Mouse (Mus musculus) G1E (cell line): ENCODE measurements around the gene Cpne7. TPM values are rescaled to one million over a fixed set of nuclear protein-coding genes. Genes with fewer than 3 reads are reported as not detected.
A peak's percentile ranks its signal among the peaks of the same experiment; 100 is the strongest.

Experiments used
- ATAC-seq: 2 replicates; pipeline ENCODE4 v1.8.0; 2016; ENCODE audit warnings: mild to moderate bottlenecking; ENCODE audit not compliant: insufficient number of reproducible peaks, poor library complexity, low FRiP score, severe bottlenecking; ENCODE audit errors: extremely low read depth
- DNase-seq: peaks from one replicate; pipeline ENCODE4 v3.0.0; 2012; ENCODE audit warnings: low spot score
- H3K27me3 ChIP-seq: 2 replicates; pipeline ENCODE4 v1.6.1; 2012; ENCODE audit warnings: mild to moderate bottlenecking, low read length, inconsistent platforms; ENCODE audit not compliant: insufficient read depth
- H3K36me3 ChIP-seq: replicated peaks from 2 replicates; pipeline ENCODE3; 2012; ENCODE audit warnings: mild to moderate bottlenecking, inconsistent platforms
- H3K4me1 ChIP-seq: 2 replicates; pipeline ENCODE4 v1.6.1; 2012; ENCODE audit warnings: low read depth, low read length, inconsistent platforms, mixed read lengths; ENCODE audit not compliant: insufficient read depth
- H3K4me3 ChIP-seq: 2 replicates; pipeline ENCODE4 v1.5.1; 2012; ENCODE audit warnings: low read depth, mild to moderate bottlenecking, inconsistent platforms, low read length, moderate library complexity, mixed read lengths
- H3K9me3 ChIP-seq: replicated peaks from 2 replicates; pipeline ENCODE4 v1.6.1; 2012; ENCODE audit warnings: inconsistent platforms
- CTCF ChIP-seq: IDR thresholded peaks from 2 replicates; pipeline ENCODE4 v1.5.1; 2012; ENCODE audit warnings: low read depth, low read length, inconsistent platforms, mixed read lengths
- GATA1 ChIP-seq: IDR thresholded peaks from 2 replicates; pipeline ENCODE4 v1.6.1; 2012; ENCODE audit warnings: borderline replicate concordance, low read length, inconsistent platforms, mixed read lengths
- GATA2 ChIP-seq: IDR thresholded peaks from 2 replicates; pipeline ENCODE4 v1.6.1; 2012; ENCODE audit warnings: low read depth, low read length, inconsistent platforms, borderline replicate concordance
- POLR2AphosphoS5 ChIP-seq: IDR thresholded peaks from 2 replicates; pipeline ENCODE4 v1.6.1; 2012; ENCODE audit warnings: low read depth, low read length, inconsistent platforms; ENCODE audit not compliant: insufficient replicate concordance
- TAL1 ChIP-seq: conservative IDR thresholded peaks from 2 replicates; pipeline ENCODE4 v1.6.1; 2012; ENCODE audit warnings: low read depth, low read length, inconsistent platforms, mixed read lengths
- polyA plus RNA-seq: library from polyadenylated mRNA; stranded (reverse); fragments of >175 nt; gene quantifications from 2 replicates; pipeline ENCODE4 v1.2.3, GENCODE M21; 2012
- total RNA-seq, 2 experiments: library from RNA; stranded (forward) in 1 of 2; stranded (reverse) in 1 of 2; fragments of 200-1000 nt in 1 of 2; fragments of >200 nt in 1 of 2; fragmentation: Nextera tagmentation in 1 of 2; gene quantifications; 2 replicates each; pipeline ENCODE4 v1.2.3; 2014 to 2017

Gene Cpne7
- total and polyA plus RNA-seq, 3 experiments = 3.1 to 11.1 (median 3.6) TPM

GRCm38 (mm10) chr8:123104046-123104767 is 13.0 kb upstream of the Cpne7 start:
- Histone ChIP-seq H3K4me3 (peak overlapping the region; percentile 90), H3K9me3 (no peaks in the 10 kb centered on the region), H3K4me1 (peaks cover 23% of the 10 kb centered on the region), H3K36me3 (peaks cover 39% of the 10 kb centered on the region), H3K27me3 (no peaks in the 10 kb centered on the region)
- DNase-seq (no peak), ATAC-seq (no peak)
- TF ChIP-seq GATA1 = no peak
- TF ChIP-seq CTCF = no peak
- TF ChIP-seq POLR2AphosphoS5 = 0 out of 2 replicates have a peak, but pooled peaks have one; percentile 43

DNA sequence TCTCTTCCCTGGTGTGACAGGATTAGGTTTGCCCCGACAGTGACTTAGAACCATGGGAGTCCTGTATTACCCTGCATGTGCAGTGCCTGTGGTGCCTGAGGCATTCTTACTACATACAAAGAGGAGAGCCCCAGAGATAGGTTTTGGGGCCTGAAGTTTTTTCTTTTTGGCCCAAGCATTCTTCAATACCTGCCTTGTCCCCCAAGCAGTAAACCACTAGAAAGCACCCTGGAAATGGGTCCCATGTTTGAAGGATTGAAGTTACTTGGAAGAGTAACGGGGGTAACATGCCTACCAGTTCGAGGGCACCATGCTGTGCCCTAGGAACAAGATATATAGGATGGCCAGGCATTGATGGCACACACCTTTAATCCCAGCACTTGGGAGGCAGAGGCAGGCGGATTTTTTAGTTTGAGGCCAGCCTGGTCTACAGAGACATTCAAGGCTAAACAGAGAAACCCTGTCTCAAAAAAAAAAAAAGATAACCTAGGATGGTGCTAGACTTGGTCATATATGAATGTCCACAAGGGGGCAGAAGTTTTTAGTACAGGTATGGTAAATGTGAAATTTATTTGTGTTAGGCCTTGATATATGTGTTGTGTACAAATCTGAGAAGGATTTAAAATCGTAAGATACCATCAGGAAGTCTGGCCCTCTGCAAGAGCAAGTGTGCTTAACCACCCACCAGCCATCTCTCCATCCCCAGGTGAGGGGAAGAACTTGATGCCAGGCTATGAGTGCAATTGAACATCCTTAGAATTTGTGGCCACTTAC is 11.4 kb upstream of the Cpne7 start:
- no peak for DNase-seq
- H3K4me3 ChIP-seq = no peak overlapping the region
- ATAC-seq = no peak
- no peak for TF ChIP-seq GATA1
- TF ChIP-seq POLR2AphosphoS5 = peak; percentile 85; the same call in 1 of the 2 replicates
- H3K36me3 ChIP-seq = peaks cover 33% of the 10 kb centered on the region
- peaks cover 25% of the 10 kb centered on the region for H3K4me1 ChIP-seq
- H3K27me3 ChIP-seq = no peaks in the 10 kb centered on the region
- no peaks in the 10 kb centered on the region for H3K9me3 ChIP-seq

- no peak for DNase-seq
- H3K27me3 ChIP-seq = no peaks in the 10 kb centered on the region
- no peak overlapping the region for H3K4me3 ChIP-seq
- TF ChIP-seq GATA1 (no peak), GATA2 (no peak), POLR2AphosphoS5 (no peak), TAL1 (no peak), CTCF (no peak)
- ATAC-seq = no peak
- H3K36me3 ChIP-seq = peaks cover 33% of the 10 kb centered on the region
- H3K9me3 ChIP-seq = no peaks in the 10 kb centered on the region
- peaks cover 30% of the 10 kb centered on the region for H3K4me1 ChIP-seq
Observed at GRCm38 (mm10) chr8:123106531-123106930, 10.6 kb upstream of the Cpne7 start.

DNA sequence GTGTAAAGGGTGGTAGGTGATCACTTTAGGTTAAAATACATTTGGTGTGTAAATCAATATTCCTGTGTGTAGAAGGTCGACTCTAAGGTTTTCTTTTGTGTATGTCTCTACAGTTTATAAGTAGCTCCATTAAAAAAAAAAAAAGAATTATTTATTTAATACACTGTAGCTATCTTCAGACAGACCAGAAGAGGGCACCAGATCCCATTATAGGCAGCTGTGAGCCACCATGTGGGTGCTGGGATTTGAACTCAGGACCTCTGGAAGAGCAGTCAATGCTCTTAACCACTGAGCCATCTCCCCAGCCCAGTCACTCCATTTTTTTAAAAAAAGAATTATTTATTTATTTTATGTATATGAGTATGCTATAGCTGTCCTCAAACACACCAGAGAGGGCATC is 9.2 kb upstream of the Cpne7 start:
- H3K4me1 ChIP-seq = peaks cover 39% of the 10 kb centered on the region
- TF ChIP-seq POLR2AphosphoS5 (no peak), GATA1 (no peak), GATA2 (no peak), TAL1 (no peak), CTCF (no peak)

GRCm38 (mm10) chr8:123108953-123109352 is 8.2 kb upstream of the Cpne7 start:
- DNase-seq (no peak), ATAC-seq (no peak)
- TF ChIP-seq TAL1 (no peak), GATA2 (no peak), POLR2AphosphoS5 (no peak), GATA1 (no peak), CTCF (no peak)
- no peak overlapping the region for H3K4me3 ChIP-seq
- H3K27me3 ChIP-seq = no peaks in the 10 kb centered on the region
- H3K9me3 ChIP-seq = no peaks in the 10 kb centered on the region
- peaks cover 17% of the 10 kb centered on the region for H3K36me3 ChIP-seq
- H3K4me1 ChIP-seq = peaks cover 46% of the 10 kb centered on the region

More for the DNA sequence above, 9.2 kb upstream of the Cpne7 start:
- no peaks in the 10 kb centered on the region for H3K27me3 ChIP-seq
- ATAC-seq = no peak
- no peaks in the 10 kb centered on the region for H3K9me3 ChIP-seq
- no peak overlapping the region for H3K4me3 ChIP-seq
- DNase-seq = no peak
- H3K36me3 ChIP-seq = peaks cover 27% of the 10 kb centered on the region

GRCm38 (mm10) chr8:123110649-123111048 is 6.5 kb upstream of the Cpne7 start:
- Histone ChIP-seq H3K27me3 (no peaks in the 10 kb centered on the region), H3K4me3 (no peak overlapping the region), H3K4me1 (peaks cover 47% of the 10 kb centered on the region), H3K36me3 (peaks cover under 1% of the 10 kb centered on the region), H3K9me3 (no peaks in the 10 kb centered on the region)
- ATAC-seq = 0 out of 2 replicates have a peak, but pooled peaks have one; percentile 11
- peak; percentile 66 for DNase-seq
- TF ChIP-seq CTCF (peak; percentile 60), GATA2 (no peak)
